In genomic region chr3:139867499-139867898, GRCm38 (mm10) we compare ENCODE assay signal across 13 mouse cellular contexts.
"Had no signal": no experiment of that assay in that cellular context is flagged by ENCODE, and none has a peak within 500 bp of the region (broad histone marks: within the 10 kb centered on the region; RNA-seq: fewer than 3 reads in every experiment).

No protein-coding gene starts in this region.

- H3K4me1 ChIP-seq: limb, embryonic 15.5 days; liver, embryonic 12.5 days; midbrain, embryonic 10.5 days had no signal

- H3K27ac ChIP-seq: left cerebral cortex, adult 2 months; limb, embryonic 15.5 days; liver, embryonic 12.5 days; midbrain, embryonic 10.5 days; neural tube, embryonic 15.5 days had no signal

- DNase-seq: kidney, adult 8-10 months; kidney, postnatal 10 days; lung, postnatal 14 days; midbrain, embryonic 14.5 days; right cerebral cortex, adult 18-20 months; right cerebral cortex, postnatal 25 days had no signal

- H3K27me3 ChIP-seq: limb, embryonic 15.5 days; liver, embryonic 12.5 days; neural tube, embryonic 15.5 days had no signal

- H3K4me2 ChIP-seq: limb, embryonic 15.5 days; liver, embryonic 12.5 days; lung, embryonic 14.5 days; neural tube, embryonic 15.5 days had no signal

- H3K9me3 ChIP-seq: limb, embryonic 15.5 days; liver, embryonic 12.5 days; midbrain, embryonic 10.5 days; neural tube, embryonic 15.5 days had no signal

- H3K9ac ChIP-seq: limb, embryonic 15.5 days; liver, embryonic 12.5 days; lung, embryonic 14.5 days; neural tube, embryonic 15.5 days had no signal

- ATAC-seq: liver, embryonic 12.5 days had no signal

- H3K36me3 ChIP-seq: limb, embryonic 15.5 days; liver, embryonic 12.5 days; midbrain, embryonic 10.5 days; neural tube, embryonic 15.5 days had no signal

- H3K4me3 ChIP-seq: left cerebral cortex, adult 2 months; limb, embryonic 15.5 days; liver, embryonic 12.5 days; midbrain, embryonic 10.5 days; myocyte; neural tube, embryonic 15.5 days had no signal
